Mouse (Mus musculus) frontal cortex, adult 2 months (tissue): Measurements from ENCODE around the gene Immp2l. TPM values are rescaled to one million over a fixed set of nuclear protein-coding genes. Genes with fewer than 3 reads are reported as not detected.
"Not testable (repeated sequence)": the region's sequence is repeated elsewhere in the genome, so short reads cannot be mapped to it uniquely, and the experiment has no call there.

Experiments used
- DNase-seq, 2 experiments: peaks; one replicate each; pipeline ENCODE4 v3.0.0; 2022; ENCODE audit warnings: low spot score in 1 of 2; ENCODE audit errors: extremely low spot score in 1 of 2
- polyA plus RNA-seq: library from polyadenylated mRNA; depleted of rRNA; stranded (reverse); fragments of >200 nt; gene quantifications from 2 replicates; pipeline ENCODE4 v1.2.3, GENCODE M21; 2012

Gene Immp2l
- polyA plus RNA-seq, 1 experiment, result 7.7 TPM

GRCm38 (mm10) chr12:41763396-41763795 is 739.5 kb downstream of the Immp2l start:
- DNase-seq, result no peak

DNA sequence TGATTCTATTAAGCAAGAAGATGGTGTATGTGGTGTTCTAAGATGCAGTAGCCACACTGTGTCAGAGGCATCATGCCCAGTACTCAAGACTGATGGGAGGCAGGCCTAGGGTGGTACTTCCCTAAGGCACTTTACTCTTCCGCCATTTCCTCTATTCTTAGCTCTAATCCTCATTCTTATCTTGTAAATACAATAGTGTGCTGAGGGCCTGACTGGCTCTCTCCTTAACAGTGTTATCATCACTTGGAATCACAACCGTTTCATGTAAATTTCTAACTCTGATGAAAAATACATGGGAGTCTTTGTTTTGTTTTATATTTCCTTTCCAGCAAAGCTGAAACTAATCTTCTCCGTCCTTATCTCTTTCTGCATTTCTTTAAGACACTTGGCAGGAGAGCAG is 750.1 kb downstream of the Immp2l start:
- no peak for DNase-seq

- DNase-seq, result no peak
Observed at GRCm38 (mm10) chr12:41774623-41775323, 750.9 kb downstream of the Immp2l start.

DNA sequence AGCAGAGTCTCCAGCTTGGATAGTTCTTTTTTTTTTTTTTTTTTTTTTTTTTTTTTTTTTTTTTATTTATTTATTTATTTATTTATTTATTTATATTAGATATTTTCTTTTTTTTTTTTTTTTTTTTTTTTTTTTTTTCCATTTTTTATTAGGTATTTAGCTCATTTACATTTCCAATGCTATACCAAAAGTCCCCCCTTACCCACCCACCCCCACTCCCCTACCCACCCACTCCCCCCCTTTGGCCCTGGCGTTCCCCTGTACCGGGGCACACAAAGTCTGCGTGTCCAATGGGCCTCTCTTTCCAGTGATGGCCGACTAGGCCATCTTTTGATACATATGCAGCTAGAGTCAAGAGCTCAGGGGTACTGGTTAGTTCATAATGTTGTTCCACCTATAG is 753.9 kb downstream of the Immp2l start:
- not testable (repeated sequence) for DNase-seq

- DNase-seq, result not testable (repeated sequence)
Observed at GRCm38 (mm10) chr12:41793681-41794080, 769.8 kb downstream of the Immp2l start.

DNA sequence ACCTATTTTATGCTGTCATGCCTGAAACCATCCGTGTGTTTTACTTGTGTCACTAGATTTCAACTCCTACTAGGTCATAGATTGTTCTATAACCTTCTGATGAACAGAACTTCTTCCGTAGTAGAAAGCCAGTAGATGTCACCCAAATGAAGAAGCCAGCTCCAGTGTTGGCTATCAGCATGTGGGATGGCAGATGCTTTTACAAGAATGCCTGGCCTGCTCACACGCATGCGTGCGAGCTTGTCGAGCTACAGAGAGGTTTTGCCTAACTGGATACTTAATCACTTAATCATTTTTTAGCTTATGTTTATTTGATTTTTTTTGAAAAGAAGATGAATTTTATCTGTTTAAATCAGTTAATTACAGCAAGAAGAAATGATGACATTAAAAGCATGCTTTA is 805.6 kb downstream of the Immp2l start:
- no peak for DNase-seq

GRCm38 (mm10) chr12:41831731-41832130 is 807.8 kb downstream of the Immp2l start:
- DNase-seq, result no peak

GRCm38 (mm10) chr12:41834646-41835045 is 810.8 kb downstream of the Immp2l start:
- DNase-seq, result no peak

GRCm38 (mm10) chr12:41838334-41838847 is 814.5 kb downstream of the Immp2l start:
- no peak for DNase-seq

- DNase-seq, result no peak
Observed at GRCm38 (mm10) chr12:41839241-41839640, 815.4 kb downstream of the Immp2l start.

DNA sequence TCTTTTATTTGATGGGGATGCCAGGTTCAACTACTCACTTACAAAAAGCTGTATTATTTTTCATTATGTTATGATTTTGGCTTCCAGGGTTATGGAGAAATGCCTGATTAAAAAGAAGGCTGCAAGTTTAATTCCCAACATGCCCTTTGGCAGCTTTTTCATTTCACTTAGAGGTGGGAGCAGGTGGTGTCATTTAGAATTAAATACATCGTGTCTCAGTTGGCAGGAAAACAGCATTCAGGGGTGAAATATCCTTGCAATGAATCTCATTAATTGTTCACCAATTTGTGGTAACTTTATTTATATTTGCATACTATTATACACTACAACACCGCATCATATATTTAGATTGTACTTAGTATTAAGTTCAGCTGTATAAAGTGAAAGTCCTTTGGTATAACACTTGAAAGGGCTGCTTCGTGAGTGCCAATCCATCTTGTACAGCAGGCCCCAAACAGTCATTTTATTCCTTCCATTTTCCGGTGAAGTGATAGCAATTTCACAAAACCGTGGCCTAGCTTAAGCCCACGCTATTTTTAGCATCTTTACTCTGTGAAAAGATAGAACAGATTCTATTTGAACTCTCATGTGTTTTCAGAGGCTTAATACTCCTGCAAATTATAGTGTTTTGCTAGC is 818.9 kb downstream of the Immp2l start:
- no peak for DNase-seq

GRCm38 (mm10) chr12:41851896-41852470 is 828.1 kb downstream of the Immp2l start:
- no peak for DNase-seq

- not testable (repeated sequence) for DNase-seq
Observed at GRCm38 (mm10) chr12:41859652-41860051, 835.8 kb downstream of the Immp2l start.

GRCm38 (mm10) chr12:41868317-41868716 is 844.4 kb downstream of the Immp2l start:
- DNase-seq, result no peak

GRCm38 (mm10) chr12:41874015-41874414 is 850.1 kb downstream of the Immp2l start:
- no peak for DNase-seq

DNA sequence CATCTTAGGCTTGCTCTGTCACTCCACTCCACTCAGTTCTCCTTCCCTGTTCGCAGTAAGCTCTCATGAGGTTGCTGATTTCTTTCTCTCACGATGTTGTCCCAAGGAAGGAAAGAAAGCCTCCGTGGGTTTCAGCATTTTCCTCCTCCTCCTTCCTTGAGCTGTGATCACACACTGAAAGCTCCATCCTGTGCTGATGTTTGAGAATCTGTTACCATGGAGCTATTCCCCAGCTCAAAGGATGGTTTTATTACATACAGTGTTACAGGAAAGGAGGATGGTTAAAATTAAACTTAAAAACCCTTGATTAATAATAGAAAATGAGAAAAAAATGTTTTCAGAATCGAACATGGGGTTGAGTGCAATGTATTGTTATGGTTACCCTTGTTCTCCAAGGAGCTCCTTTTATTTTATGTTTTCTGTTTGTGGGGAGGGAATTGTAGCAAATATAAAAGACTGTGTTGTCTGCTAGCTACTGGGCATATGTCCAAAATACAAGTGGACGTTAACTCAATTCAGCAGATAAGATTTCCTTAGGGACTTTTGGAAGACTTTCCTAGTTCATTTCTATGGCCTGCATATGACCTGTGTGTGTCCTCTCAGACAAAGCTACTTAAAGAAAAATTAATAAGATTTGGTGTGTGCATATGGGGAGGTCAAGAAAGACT is 853.5 kb downstream of the Immp2l start:
- DNase-seq, result peak; percentile 50 to 77

- no peak for DNase-seq
Observed at GRCm38 (mm10) chr12:41878493-41878892, 854.6 kb downstream of the Immp2l start.

DNA sequence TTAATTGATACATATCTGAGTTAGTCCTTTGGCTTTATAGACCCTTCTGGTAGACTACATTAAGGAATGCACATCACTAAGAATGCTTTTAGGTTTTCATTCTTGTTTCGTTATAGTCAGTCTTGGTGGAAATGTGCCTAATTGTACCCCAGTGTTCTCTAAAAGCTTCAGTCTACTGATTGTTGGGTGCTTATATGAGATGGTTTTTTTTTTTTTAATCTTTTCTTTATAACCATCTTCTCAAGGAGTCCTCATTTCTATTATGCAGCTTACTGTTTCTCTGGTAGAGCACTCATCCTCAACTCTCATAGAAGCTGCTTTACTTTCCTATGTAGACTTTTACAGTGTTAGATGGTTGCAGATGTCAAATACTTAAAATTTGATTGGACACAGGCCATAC is 855.1 kb downstream of the Immp2l start:
- no peak for DNase-seq

DNA sequence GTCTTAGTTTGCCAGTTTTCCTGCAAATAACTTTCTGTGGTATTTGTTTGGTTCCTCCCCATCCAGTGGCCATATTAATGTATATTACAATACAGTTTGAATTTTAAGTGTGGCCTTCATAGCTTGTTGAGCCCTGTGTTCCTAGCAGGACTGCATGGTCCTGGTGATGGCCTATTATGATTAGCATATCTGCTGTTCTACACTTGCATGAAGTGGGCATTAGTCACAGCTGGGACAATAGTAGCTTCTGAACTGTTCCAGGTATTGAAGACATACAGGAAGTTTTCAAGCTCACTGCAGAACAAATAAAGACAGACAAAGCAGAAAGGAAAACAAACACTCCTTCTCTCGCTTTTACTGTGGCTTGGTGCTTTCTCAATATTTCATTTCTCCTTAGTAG is 855.5 kb downstream of the Immp2l start:
- no peak for DNase-seq

GRCm38 (mm10) chr12:41880833-41881232 is 856.9 kb downstream of the Immp2l start:
- DNase-seq, result no peak

DNA sequence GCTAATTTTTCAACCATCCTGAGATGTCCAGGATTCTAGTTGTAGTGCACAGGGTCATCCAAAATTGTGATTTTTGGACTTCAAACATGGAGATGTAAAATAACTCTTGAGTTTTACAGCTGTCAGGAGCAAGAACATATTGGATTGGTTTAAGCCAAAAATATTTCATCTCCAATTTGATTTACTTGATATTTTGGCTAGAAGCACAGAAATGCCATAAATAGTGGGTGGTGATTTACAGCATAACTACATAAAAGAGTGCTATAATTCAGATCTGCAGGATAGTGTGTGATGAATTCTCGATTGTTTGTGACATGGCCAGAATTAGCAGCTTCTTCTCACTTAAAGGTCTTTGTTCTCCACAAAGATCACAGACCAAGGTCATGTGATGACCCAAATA is 884.1 kb downstream of the Immp2l start:
- DNase-seq, result peak in 1 of 2 experiments; percentile 7
